Mouse (Mus musculus) Patski (cell line): ENCODE data around the gene Ccer1. TPM values are rescaled to one million over a fixed set of nuclear protein-coding genes. Genes with fewer than 3 reads are reported as not detected.
"Not testable (repeated sequence)": the region's sequence is repeated elsewhere in the genome, so short reads cannot be mapped to it uniquely, and the experiment has no call there.

Experiments
- ATAC-seq: fragments of 100-300 bp; one replicate; pipeline ENCODE4 v1.8.0; 2021
- CTCF ChIA-PET: fragments of 350-600 bp; sonication (Branson Sonifier 250); formaldehyde crosslinking; loops from one replicate; lab custom pipeline; 2022; ENCODE audit warnings: inconsistent platforms; lab: Charles Lee
- POLR2A ChIA-PET: fragments of 350-600 bp; sonication (Branson Sonifier 250); formaldehyde crosslinking; loops from one replicate; lab custom pipeline; 2022; ENCODE audit warnings: antibody characterized with exemption, inconsistent platforms; lab: Charles Lee
- DNase-seq: peaks from one replicate; pipeline ENCODE4 v3.0.0-alpha.2; 2011; ENCODE audit warnings: low read depth, low spot score
- H3K27me3 ChIP-seq: fragments of 371-371 bp; one replicate; pipeline ENCODE4 v1.5.1; 2021
- CTCF ChIP-seq: fragments of 100-300 bp; IDR thresholded peaks from one replicate; pipeline ENCODE4 v1.5.1; 2021
- in situ Hi-C: fragments of 300-500 bp; cut with MboI; formaldehyde crosslinking; loops from 3 replicates; pipeline ENCODE4 v1.11.1; 2018; ENCODE audit warnings: low pct_unique_long_range_greater_than_20kb, mixed read lengths
- polyA plus RNA-seq: library from polyadenylated mRNA; unstranded; gene quantifications from one replicate; pipeline ENCODE4 v1.2.3, GENCODE M21; 2021

Gene Ccer1
- polyA plus RNA-seq, 1 experiment from 2014 or later: not detected

DNA sequence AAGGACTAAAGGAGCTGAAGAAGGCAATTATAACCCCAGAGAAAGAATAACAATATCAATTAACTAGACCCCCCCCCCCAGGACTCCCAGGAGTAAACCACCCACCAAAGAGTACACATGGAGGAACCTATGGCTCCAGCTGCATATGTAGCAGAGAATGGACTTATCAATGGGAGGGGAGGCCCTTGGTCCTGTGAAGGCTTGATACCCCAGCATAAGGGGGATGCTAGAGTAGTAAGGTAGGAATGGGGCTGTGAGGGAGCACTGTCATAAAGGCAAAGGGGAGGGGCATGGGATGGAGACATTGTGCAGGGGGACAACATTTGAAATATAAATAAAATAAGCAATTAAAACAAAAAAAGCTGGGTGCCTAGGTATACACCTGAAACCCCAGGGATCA lies 9.5 kb downstream of the Ccer1 start:
- no peak for TF ChIP-seq CTCF
- peaks cover 3% of the 10 kb centered on the region for H3K27me3 ChIP-seq
- ATAC-seq (no peak), DNase-seq (no peak)
- CTCF ChIA-PET: no interaction called here
- in situ Hi-C loops: loop anchor here (25.0 kb wide), 1 partner anchor 1910 kb away; no protein-coding TSS in a partner anchor
- POLR2A ChIA-PET: no interaction called here

DNA sequence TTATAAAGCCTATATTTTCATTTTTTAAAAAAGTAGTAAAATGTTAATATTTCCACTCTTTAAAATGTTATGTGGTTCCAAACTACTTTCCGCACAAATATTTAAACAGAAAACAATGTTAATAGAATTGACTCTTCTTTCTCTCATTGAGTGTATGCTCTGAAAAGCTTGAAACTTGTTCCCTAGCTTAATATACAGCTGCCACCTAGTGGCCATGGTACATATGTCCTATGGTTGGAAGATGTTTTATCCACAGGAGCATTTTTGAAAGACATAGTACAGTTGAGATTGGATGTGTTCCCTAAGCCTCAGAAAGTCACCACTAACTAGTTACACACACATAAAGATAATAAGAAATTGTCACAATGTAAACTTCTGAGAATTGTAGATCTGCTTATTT lies 11.7 kb downstream of the Ccer1 start:
- H3K27me3 ChIP-seq: peaks cover 3% of the 10 kb centered on the region
- POLR2A ChIA-PET: no interaction called here
- in situ Hi-C loops: loop anchor here (25.0 kb wide), 1 partner anchor 1908 kb away; no protein-coding TSS in a partner anchor
- ATAC-seq (no peak), DNase-seq (no peak)
- peak; percentile 59 for TF ChIP-seq CTCF
- CTCF ChIA-PET: interaction anchor here (1.4 to 2.0 kb wide), 2 partner anchors 10 to 357 kb away, joined by 4 to 6 read pairs; no protein-coding TSS in a partner anchor

DNA sequence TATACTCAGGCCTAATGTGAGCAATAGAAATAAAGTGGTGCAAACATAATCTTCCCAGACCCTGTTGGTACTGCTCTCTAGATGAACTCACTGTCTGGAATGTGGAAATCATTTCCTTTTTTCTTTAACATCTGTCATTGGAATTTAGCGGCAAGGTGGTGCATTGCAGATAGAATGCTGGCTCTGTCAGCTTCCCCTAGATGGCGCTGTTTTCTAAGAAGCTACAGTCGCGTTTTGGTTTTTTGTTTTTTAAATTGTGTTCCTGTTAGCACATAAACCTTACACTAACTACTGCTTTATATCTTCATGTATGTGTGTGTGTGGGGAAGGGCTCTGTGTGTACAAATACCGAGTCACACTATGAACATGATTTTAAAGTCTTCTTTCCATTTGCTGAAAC lies 19.8 kb downstream of the Ccer1 start:
- H3K27me3 ChIP-seq: peaks cover 16% of the 10 kb centered on the region
- TF ChIP-seq CTCF: peak; percentile 90
- POLR2A ChIA-PET: no interaction called here
- CTCF ChIA-PET: interaction anchor here (0.7 to 1.6 kb wide), 4 partner anchors 9 to 158 kb away, joined by 3 to 6 read pairs (median 4); no protein-coding TSS in a partner anchor
- DNase-seq (no peak), ATAC-seq (peak; percentile 51)
- in situ Hi-C loops: loop anchor here (10.0 to 25.0 kb wide), 2 partner anchors 1372 to 1900 kb away; no protein-coding TSS in a partner anchor

DNA sequence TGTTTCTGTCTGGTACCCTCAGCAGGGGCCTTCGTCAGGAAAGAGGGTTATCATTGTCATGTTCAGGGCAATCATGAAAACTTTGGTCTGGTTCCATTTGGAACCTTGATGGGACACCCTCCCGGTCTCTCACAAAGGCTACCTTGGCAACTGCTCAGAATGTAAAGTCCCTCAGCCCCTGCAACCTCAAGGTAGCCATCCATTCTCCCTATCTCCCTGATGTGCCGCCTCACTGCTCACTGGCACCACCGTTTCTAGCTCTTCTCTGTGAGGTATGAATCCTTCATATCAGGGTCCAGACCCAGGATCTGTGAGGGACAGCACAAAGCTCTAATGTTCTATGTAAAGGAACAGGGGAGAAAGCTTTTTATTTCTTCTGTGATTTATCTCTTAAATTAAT lies 21.7 kb downstream of the Ccer1 start:
- in situ Hi-C loops: loop anchor here (10.0 to 25.0 kb wide), 2 partner anchors 1370 to 1898 kb away; no protein-coding TSS in a partner anchor
- CTCF ChIA-PET: interaction anchor here (1.3 kb wide), 1 partner anchor 10 kb away, joined by 4 read pairs; no protein-coding TSS in a partner anchor
- H3K27me3 ChIP-seq: peaks cover 22% of the 10 kb centered on the region
- POLR2A ChIA-PET: no interaction called here
- no peak for ATAC-seq
- no peak for DNase-seq
- no peak for TF ChIP-seq CTCF

DNA sequence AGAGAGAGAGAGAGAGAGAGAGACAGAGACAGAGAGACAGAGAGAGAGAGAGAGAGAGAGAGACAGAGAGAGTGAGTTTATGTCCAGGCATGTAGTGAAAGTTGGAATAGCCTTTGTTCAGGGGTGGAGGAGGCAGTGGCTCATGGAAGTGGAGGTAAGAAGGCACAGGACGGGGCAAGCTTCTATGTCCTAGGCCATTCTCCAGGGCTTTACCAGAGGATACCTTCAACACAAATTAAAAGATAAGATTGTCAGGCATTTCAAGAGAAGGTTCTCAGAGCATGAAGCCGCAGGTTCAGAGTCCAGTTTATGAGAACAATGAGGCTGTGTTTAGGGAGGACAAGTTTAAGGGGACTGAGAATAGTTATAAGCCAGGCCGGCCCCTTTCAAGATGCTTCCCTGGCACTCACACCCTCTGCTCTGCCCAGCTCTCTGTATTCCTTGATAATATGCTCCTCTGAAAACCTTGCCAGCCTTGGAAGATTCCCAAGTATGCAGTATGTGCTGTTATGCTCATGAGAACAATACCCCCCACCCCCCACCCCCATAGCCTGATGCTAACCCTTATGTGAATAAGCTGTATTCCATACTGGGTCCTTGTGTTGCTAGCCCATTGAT lies 22.5 kb downstream of the Ccer1 start:
- TF ChIP-seq CTCF: no peak
- H3K27me3 ChIP-seq: peaks cover 25% of the 10 kb centered on the region
- ATAC-seq (no peak), DNase-seq (no peak)
- ChIA-PET CTCF (interaction anchor here (1.3 kb wide), 1 partner anchor 11 kb away, joined by 4 read pairs; no protein-coding TSS in a partner anchor), POLR2A (no interaction called here)
- in situ Hi-C loops: loop anchor here (10.0 to 25.0 kb wide), 2 partner anchors 1369 to 1897 kb away; no protein-coding TSS in a partner anchor

DNA sequence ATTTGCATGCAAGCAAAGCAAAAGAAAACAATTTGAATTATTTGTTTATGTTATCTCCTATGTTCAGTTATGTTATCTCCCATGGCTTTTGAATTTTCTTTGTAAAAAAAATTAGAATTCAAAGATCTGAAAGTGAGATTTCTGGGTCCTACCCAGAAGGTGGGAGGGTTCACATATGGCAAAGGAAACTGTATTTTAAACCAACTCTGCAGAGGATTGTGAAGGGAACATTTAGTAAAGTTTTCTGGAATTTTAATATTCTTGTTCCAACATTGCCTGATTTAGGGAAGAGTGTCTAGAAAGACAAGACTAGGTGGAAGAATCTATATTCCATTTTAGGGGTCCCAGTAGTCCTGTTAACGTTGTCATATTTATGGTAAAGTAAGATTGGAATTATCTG lies 24.4 kb downstream of the Ccer1 start:
- H3K27me3 ChIP-seq: peaks cover 27% of the 10 kb centered on the region
- no peak for DNase-seq
- CTCF ChIA-PET: no interaction called here
- ATAC-seq: no peak
- POLR2A ChIA-PET: no interaction called here
- TF ChIP-seq CTCF: no peak
- in situ Hi-C loops: loop anchor here (10.0 to 25.0 kb wide), 2 partner anchors 1368 to 1895 kb away; no protein-coding TSS in a partner anchor

DNA sequence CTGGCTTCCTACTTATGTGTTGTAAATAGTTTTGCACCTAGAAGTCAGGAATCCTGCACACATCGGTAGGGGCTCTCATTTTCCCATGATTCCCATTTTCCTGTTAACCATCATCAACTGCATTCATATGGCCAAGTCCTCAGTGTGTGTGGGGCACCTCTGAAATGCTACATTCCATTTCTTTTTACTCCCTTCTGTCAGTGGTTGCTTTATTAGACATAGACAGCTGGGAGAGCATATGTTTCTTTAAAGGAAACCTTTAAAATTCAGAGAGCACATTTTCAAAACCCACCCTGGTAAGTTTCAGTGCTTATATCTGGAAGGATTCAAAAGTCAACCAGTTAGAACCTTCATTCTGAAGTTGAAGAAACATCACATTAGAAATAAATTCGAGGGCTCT lies 25.2 kb downstream of the Ccer1 start:
- H3K27me3 ChIP-seq: peaks cover 25% of the 10 kb centered on the region
- POLR2A ChIA-PET: no interaction called here
- no peak for TF ChIP-seq CTCF
- ATAC-seq: no peak
- DNase-seq: no peak
- CTCF ChIA-PET: no interaction called here
- in situ Hi-C loops: loop anchor here (10.0 to 25.0 kb wide), 2 partner anchors 1367 to 1894 kb away; no protein-coding TSS in a partner anchor

DNA sequence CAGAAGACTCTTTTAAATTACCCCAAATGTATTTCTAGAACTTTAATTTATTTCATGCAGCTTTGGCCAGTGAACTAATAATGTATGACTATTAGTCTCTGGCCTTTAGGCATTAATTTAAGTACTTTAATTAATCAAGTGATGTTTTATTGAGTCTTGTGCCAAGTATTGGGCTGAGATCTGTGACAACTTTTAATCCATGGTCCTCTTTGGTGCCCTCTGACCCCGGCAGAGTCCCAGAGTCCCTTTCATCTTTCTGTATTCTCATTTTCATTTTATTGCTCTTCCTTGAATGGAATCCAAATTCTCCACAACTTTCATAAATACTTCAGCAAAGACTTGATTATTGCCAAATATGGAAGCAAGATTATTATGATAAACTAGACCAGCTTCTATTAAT lies 27.8 kb downstream of the Ccer1 start:
- no peak for TF ChIP-seq CTCF
- no peak for DNase-seq
- POLR2A ChIA-PET: no interaction called here
- in situ Hi-C loops: loop anchor here (25.0 kb wide), 1 partner anchor 1892 kb away; no protein-coding TSS in a partner anchor
- ATAC-seq: no peak
- CTCF ChIA-PET: interaction anchor here (1.8 kb wide), 1 partner anchor 8 kb away, joined by 5 read pairs; no protein-coding TSS in a partner anchor
- peaks cover 25% of the 10 kb centered on the region for H3K27me3 ChIP-seq

DNA sequence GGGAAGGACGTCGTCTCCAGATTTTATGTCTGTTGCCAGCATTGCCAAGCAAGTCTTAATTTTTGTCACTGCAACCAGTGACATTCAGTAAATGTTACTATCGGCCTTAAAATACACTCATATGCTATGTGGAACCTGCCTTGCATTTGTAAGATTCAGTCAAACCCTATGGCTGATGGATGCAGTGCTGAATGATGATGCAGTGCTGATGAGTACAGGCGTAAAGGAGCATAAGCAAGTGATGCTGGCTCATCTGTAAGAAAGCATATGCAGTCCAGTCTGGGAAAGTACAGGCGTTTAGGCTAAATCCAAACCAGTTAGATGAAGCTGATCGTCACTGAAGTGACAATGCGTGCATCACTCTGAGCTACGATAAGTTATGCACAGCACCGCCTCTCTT lies 29.9 kb downstream of the Ccer1 start:
- CTCF ChIA-PET: interaction anchor here (0.7 to 1.2 kb wide), 2 partner anchors 10 to 19 kb away, joined by 3 to 6 read pairs; no protein-coding TSS in a partner anchor

DNA sequence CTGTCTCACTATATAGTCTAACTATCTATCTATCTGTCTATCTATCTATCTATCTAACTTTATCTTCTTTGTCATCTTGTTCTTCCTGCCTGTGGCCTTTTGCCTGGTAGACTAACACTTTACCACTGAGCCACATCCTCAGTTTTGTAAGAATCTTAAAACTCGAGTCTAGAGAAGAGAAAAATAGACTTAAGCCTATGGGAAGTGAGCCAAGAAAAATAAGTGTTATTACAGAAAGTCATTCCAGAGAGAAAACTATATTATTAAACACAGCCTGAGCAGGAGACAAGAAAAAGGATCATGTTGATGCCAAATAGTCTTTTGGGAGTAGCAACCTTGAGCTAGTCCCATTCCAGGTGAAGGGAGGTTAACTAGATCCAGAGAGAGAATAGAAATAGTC lies 33.1 kb downstream of the Ccer1 start:
- in situ Hi-C loops: no loop called here
- ChIA-PET CTCF (no interaction called here), POLR2A (no interaction called here)
- ATAC-seq (no peak), DNase-seq (no peak)
- no peak for TF ChIP-seq CTCF
- H3K27me3 ChIP-seq: peaks cover 3% of the 10 kb centered on the region

More for the DNA sequence above, 29.9 kb downstream of the Ccer1 start:
- in situ Hi-C loops: loop anchor here (25.0 kb wide), 1 partner anchor 1890 kb away; no protein-coding TSS in a partner anchor
- no peak for TF ChIP-seq CTCF
- DNase-seq (no peak), ATAC-seq (no peak)
- POLR2A ChIA-PET: no interaction called here
- H3K27me3 ChIP-seq: peaks cover 16% of the 10 kb centered on the region

DNA sequence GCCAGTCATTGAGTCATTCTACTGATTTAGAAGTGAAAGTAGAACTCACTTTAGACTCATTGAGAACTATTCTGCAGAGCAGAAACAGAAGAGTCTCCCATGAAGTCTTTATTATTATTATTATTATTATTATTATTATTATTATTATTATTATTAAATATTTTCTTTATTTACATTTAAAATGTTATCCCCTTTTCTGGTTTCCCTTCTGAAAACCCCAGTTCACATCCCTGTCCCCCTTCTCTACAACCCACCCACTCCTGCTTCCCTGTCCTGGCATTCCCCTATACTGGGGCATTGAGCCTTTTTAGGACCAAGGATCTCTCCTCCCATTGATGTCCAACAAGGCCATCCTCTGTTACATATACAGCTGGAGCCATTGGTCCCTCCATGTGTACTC lies 33.8 kb downstream of the Ccer1 start, which contains the start of gene C030005K15Rik:
Gene C030005K15Rik (minus strand): TSS at position 101 of the 400 bp plus-strand sequence.
- CTCF ChIA-PET, POLR2A ChIA-PET, ATAC-seq, in situ Hi-C loops, DNase-seq, H3K27me3 ChIP-seq: not testable (repeated sequence)

Other genes starting within 250 kb of the Ccer1 start
- gene Dcn, start 213.4 kb upstream of the Ccer1 start, polyA plus RNA-seq: 4.0 TPM
- not detected for gene Lum, start 127.9 kb upstream of the Ccer1 start, polyA plus RNA-seq
- not detected for gene Kera, start 86.2 kb upstream of the Ccer1 start, polyA plus RNA-seq
- gene Epyc, start 49.0 kb upstream of the Ccer1 start, polyA plus RNA-seq: not detected
- not detected for gene C030005K15Rik, start 33.7 kb downstream of the Ccer1 start, polyA plus RNA-seq